Mouse (Mus musculus) limb, embryonic 11.5 days (tissue): ENCODE measurements around the gene Gkn2. TPM values are rescaled to one million over a fixed set of nuclear protein-coding genes. Genes with fewer than 3 reads are reported as not detected.

ENCODE experiments used
- ATAC-seq: fragments of 200-750 bp; cut with Nextera tagmentation; 2 replicates; pipeline ENCODE4 v1.8.0; 2017; ENCODE audit warnings: low read depth; ENCODE audit not compliant: insufficient number of reproducible peaks, low FRiP score, low TSS enrichment
- DNase-seq: peaks from one replicate; pipeline ENCODE4 v3.0.0-alpha.2; 2015; ENCODE audit warnings: low spot score
- H3K27ac ChIP-seq: fragments of 300-500 bp; sonication (generic); replicated peaks from 2 replicates; pipeline ENCODE4 v1.5.1; 2014; ENCODE audit warnings: low read depth, mild to moderate bottlenecking, low read length
- H3K27me3 ChIP-seq: fragments of 300-500 bp; sonication (generic); 2 replicates; pipeline ENCODE4 v1.6.1; 2014; ENCODE audit warnings: mild to moderate bottlenecking, low read length, mixed read lengths; ENCODE audit not compliant: control insufficient read depth, insufficient read depth
- H3K36me3 ChIP-seq: fragments of 300-500 bp; sonication (generic); 2 replicates; pipeline ENCODE4 v1.6.1; 2014; ENCODE audit warnings: mild to moderate bottlenecking, low read length, moderate library complexity, mixed read lengths; ENCODE audit not compliant: control insufficient read depth, insufficient read depth
- H3K4me1 ChIP-seq: fragments of 300-500 bp; sonication (generic); 2 replicates; pipeline ENCODE4 v1.6.1; 2014; ENCODE audit warnings: low read length, mixed read lengths; ENCODE audit not compliant: control insufficient read depth, insufficient read depth
- H3K4me2 ChIP-seq: fragments of 300-500 bp; sonication (generic); 2 replicates; pipeline ENCODE4 v1.6.1; 2014; ENCODE audit warnings: low read depth, mild to moderate bottlenecking, moderate library complexity; ENCODE audit not compliant: severe bottlenecking
- H3K4me3 ChIP-seq: fragments of 300-500 bp; sonication (generic); 2 replicates; pipeline ENCODE4 v1.5.1; 2014; ENCODE audit warnings: low read depth, low read length
- H3K9ac ChIP-seq: fragments of 300-500 bp; sonication (generic); 2 replicates; pipeline ENCODE4 v1.6.1; 2014; ENCODE audit warnings: mild to moderate bottlenecking, low read length
- H3K9me3 ChIP-seq: fragments of 300-500 bp; sonication (generic); 2 replicates; pipeline ENCODE4 v1.6.1; 2016; ENCODE audit warnings: low read length; ENCODE audit not compliant: control insufficient read depth
- WGBS: fragments of 180-500 bp; shearing (Covaris S2); extraction: QIAGEN DNeasy Blood & Tissue Kit; methylation state at CpG from one replicate; pipeline ENCODE4 v1.1.7; 2014; 5-methylcytosine and 5-hydroxymethylcytosine counted together
- polyA plus RNA-seq: library from polyadenylated mRNA; unstranded; fragments of >200 nt; fragmentation: Nextera tagmentation; extraction: Ambion mirVana; gene quantifications from 2 replicates; pipeline ENCODE4 v1.2.1, GENCODE M21; 2014

Gkn2 gene
- polyA plus RNA-seq, 1 experiment from 2014 or later: not detected

DNA sequence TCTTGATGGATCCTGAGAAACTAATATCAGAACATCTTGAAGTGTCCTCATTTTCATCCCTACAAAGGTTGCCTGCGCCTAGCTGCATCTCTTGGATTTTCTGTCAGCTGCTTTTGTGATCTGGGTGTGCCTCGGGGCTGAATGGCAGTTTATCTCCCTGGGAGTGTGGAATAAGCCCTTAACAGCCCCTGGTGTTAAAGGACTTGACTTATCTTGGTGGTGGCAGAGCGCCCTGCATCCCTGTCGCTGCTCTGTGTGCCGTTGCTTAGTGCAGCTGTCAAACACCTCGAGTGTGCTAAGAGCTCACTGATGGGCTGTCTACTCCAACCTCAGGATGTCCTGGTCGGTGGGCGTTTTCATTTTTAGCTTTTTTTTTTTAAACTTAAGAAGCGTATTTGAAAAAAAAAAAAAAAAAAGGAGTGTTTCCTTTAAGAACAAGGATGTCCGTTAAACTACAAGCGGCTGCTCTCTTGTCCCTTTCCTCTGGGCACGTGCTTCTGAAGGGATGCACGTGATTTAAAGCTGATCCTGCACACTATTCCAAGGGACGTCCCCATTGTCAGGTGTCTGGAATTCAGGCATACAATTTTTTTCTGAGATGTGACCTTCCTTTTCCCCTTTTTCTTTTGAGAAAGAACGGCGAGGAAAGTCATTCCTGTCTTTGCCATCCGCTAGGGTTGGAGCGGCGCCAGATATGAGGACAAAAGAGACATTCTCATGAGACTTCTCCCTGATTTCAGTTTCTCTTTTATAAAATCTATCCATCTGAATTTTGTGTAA is 51.1 kb downstream of the Gkn2 start:
- no peak overlapping the region for H3K4me3 ChIP-seq
- no peak overlapping the region for H3K4me2 ChIP-seq
- DNase-seq (no peak), ATAC-seq (no peak)
- no peaks in the 10 kb centered on the region for H3K27me3 ChIP-seq
- H3K36me3 ChIP-seq: no peaks in the 10 kb centered on the region
- no peaks in the 10 kb centered on the region for H3K9me3 ChIP-seq
- no peak overlapping the region for H3K9ac ChIP-seq
- H3K4me1 ChIP-seq: no peaks in the 10 kb centered on the region
- WGBS: 72% methylated on average over 19 of the region's 19 CpGs
- no peak overlapping the region for H3K27ac ChIP-seq

- 86% methylated on average over 5 of the region's 5 CpGs for WGBS
- Histone ChIP-seq H3K4me2 (no peak overlapping the region), H3K36me3 (no peaks in the 10 kb centered on the region), H3K9ac (no peak overlapping the region), H3K27ac (no peak overlapping the region), H3K4me1 (no peaks in the 10 kb centered on the region), H3K9me3 (no peaks in the 10 kb centered on the region), H3K27me3 (no peaks in the 10 kb centered on the region), H3K4me3 (no peak overlapping the region)
- no peak for ATAC-seq
- DNase-seq: no peak
Measured at GRCm38 (mm10) chr6:87426954-87427353, 53.8 kb downstream of the Gkn2 start.

DNA sequence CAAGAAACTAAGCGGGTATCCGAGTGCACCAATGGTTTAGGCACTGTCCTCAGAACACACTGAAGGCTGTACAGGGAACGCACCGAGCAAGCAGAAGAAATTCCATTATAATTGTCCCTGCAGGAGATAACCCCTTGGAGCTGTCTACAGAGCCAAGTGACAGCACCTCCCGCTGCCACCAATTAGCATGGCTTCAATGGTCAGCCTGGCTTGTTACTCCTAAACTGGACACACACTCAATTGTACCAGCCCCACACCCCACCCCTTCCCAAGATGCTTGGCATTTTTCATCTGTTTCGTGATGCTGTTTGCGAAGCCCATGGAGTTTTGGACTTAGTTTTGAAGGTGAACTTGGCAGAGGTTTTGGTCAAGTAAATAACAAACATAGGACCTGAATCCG is 54.5 kb downstream of the Gkn2 start:
- H3K27me3 ChIP-seq: no peaks in the 10 kb centered on the region
- H3K27ac ChIP-seq: no peak overlapping the region
- no peak overlapping the region for H3K9ac ChIP-seq
- no peak overlapping the region for H3K4me2 ChIP-seq
- H3K9me3 ChIP-seq: no peaks in the 10 kb centered on the region
- H3K4me1 ChIP-seq: no peaks in the 10 kb centered on the region
- H3K36me3 ChIP-seq: no peaks in the 10 kb centered on the region
- DNase-seq (no peak), ATAC-seq (no peak)
- H3K4me3 ChIP-seq: no peak overlapping the region
- WGBS: 86% methylated on average over 8 of the region's 8 CpGs

DNA sequence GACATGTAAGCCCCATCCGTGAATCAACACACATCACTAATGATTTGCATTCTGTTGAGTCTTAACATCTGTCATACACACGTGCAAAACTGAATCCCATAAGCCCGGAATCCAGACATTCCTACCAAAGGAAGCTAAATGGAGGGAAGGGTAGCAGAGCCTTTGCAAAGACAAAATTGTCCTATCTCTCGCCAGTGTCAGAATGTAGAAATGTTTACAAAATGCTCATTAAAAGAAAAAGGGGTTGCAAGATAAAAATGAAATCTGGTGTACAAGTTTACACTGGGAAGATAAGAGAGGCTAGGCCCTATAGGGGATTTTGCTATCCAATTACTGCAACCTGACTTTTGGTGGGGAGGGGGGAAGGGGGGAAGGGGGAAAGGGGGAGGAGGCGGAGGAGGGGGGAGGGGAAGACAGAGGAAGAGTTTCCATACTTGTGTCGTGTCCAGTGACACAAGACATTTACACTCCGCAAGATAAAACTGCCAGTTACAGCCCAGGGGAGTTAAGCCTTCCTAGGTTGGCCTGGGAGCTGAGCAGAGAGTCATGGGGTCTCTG is 55.4 kb downstream of the Gkn2 start, which contains the start of gene Bmp10:
Gene Bmp10 (plus strand): TSS at position 508 of the 558 bp plus-strand sequence.
- H3K9me3 ChIP-seq: no peaks in the 10 kb centered on the region
- H3K4me2 ChIP-seq: no peak within 1 kb of the TSS
- H3K4me3 ChIP-seq: no peak within 1 kb of the TSS
- ATAC-seq (no peak), DNase-seq (no peak)
- H3K36me3 ChIP-seq: no peaks in the 10 kb centered on the region
- H3K27me3 ChIP-seq: no peaks in the 10 kb centered on the region
- H3K27ac ChIP-seq: no peak within 1 kb of the TSS
- WGBS: 74% methylated on average over 7 of the region's 7 CpGs
- no peaks in the 10 kb centered on the region for H3K4me1 ChIP-seq
- H3K9ac ChIP-seq: no peak within 1 kb of the TSS

Other genes starting within 250 kb of the Gkn2 start
- 13.2 and 16.0 TPM in 2 replicates for gene Antxr1, start 37.5 kb upstream of the Gkn2 start, polyA plus RNA-seq
- gene Gkn1, start 22.4 kb upstream of the Gkn2 start, polyA plus RNA-seq: not detected in 2 replicates
- gene Gkn3, start 15.6 kb downstream of the Gkn2 start, polyA plus RNA-seq: not detected in 2 replicates
- not detected in 2 replicates for gene Bmp10, start 55.6 kb downstream of the Gkn2 start, polyA plus RNA-seq
- gene Arhgap25, start 159.9 kb downstream of the Gkn2 start, polyA plus RNA-seq: 2.5 and 2.6 TPM in 2 replicates
- gene Prokr1, start 217.4 kb downstream of the Gkn2 start, polyA plus RNA-seq: 0.75 and 0.95 TPM in 2 replicates